Mouse (Mus musculus) stomach, postnatal 0 days (tissue): Measurements from ENCODE around the gene Necab3.

Source experiments
- CTCF ChIP-seq: IDR thresholded peaks from 2 replicates; pipeline ENCODE4 v1.5.1; 2016; ENCODE audit warnings: antibody characterized with exemption, low read depth, mild to moderate bottlenecking, moderate library complexity
- EP300 ChIP-seq: optimal IDR thresholded peaks from 2 replicates; pipeline ENCODE3; 2016; ENCODE audit warnings: antibody characterized with exemption

DNA sequence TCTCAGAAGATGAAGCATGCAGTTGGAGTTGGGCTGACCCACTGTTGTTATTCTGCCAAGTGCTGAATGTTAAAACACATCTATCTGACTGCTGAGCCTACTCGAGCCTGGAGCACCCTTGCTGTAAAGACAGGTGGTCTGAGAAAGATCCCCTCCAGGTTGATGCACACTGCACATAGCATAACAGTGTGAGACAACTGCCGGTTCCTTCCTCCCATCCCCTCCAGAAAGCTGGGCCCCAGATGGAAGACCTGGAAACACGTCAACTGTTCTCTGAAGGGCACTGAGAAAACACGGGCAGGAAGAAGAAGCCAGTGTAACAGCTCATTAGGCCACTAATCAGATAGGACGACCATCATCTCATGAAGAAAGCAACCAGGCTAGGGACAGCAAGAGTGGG, 60.1 kb downstream of the Necab3 start:
- TF ChIP-seq CTCF (no peak), EP300 (no peak)
